Mouse (Mus musculus) left cerebral cortex, adult 18-20 months (tissue): Measurements from ENCODE around the gene Nudt16l1. TPM values are rescaled to one million over a fixed set of nuclear protein-coding genes. Genes with fewer than 3 reads are reported as not detected.

ENCODE experiments used
- DNase-seq, 2 experiments: peaks; one replicate each; pipeline ENCODE4 v3.0.0; 2021 to 2022; ENCODE audit warnings: low spot score in 2 of 2, mixed read lengths in 1 of 2
- long read RNA-seq, 2 experiments: library from polyadenylated mRNA; stranded (forward); transcript quantifications; one replicate each; pipeline ENCODE4 v2.0.0; 2021
- total RNA-seq, 2 experiments: library from RNA; stranded (reverse); gene quantifications; 2 replicates each; pipeline ENCODE4 v1.2.3; 2021

Gene Nudt16l1
- 10 to 100 TPM; 65.9 to 71.0 TPM for total RNA-seq
- long read RNA-seq, experiment 1, transcript Nudt16l1-203 (2 exons, 1,004 nt) = minor isoform, 5 of 83 reads
- long read RNA-seq, experiment 1, transcript Nudt16l1-205 (3 exons, 1,618 nt) = major isoform, 64 of 83 reads
- long read RNA-seq, experiment 1, transcript Nudt16l1-204 (2 exons, 660 nt) = minor isoform, 8 of 83 reads
- long read RNA-seq, experiment 1, partial matches to known transcripts = 0 of 83 reads
- long read RNA-seq, experiment 1, other reads (novel, unspliced or antisense) = 5 of 83 reads
- long read RNA-seq, experiment 2, transcript Nudt16l1-204 (2 exons, 660 nt) = minor isoform, 5 of 79 reads
- long read RNA-seq, experiment 2, transcript Nudt16l1-205 (3 exons, 1,618 nt) = major isoform, 67 of 79 reads
- long read RNA-seq, experiment 2, partial matches to known transcripts = 0 of 79 reads
- long read RNA-seq, experiment 2, other reads (novel, unspliced or antisense) = 2 of 79 reads

- DNase-seq = no peak
Observed at GRCm38 (mm10) chr16:4938461-4938860, at the start of gene Nudt16l1. TSS of gene Nudt16l1 (plus strand) at chr16:4938761.

DNA sequence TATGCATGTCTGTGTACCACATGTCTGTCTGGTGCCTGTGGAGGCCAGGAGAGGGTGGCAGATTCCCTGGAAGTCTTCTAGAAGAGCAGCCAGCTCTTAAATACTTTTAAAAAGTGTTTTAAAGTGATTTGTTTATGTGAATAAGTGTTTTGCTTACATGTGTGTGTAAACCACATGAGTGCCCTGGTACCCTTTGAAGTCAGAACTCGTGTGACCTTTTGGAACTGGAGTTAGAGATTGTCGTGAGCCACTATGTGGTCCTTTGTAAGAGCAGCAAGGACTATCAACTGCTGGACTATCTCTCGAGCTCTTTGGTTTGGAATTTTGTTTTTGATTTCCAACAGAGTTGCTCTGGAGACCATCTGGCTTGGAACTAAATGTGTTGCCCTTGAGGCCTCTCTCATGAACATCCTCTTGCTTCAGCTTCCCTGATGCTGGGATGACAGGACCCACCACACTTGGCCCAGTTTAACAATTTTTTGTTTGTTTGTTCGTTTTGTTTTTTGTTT is 48.3 kb upstream of the Nudt16l1 start:
- DNase-seq = no peak

GRCm38 (mm10) chr16:4892171-4892570 is 46.4 kb upstream of the Nudt16l1 start:
- no peak for DNase-seq

- no peak for DNase-seq
Observed at GRCm38 (mm10) chr16:4894201-4894908, 44.2 kb upstream of the Nudt16l1 start.

GRCm38 (mm10) chr16:4896249-4897027 is 42.1 kb upstream of the Nudt16l1 start:
- DNase-seq = no peak

DNA sequence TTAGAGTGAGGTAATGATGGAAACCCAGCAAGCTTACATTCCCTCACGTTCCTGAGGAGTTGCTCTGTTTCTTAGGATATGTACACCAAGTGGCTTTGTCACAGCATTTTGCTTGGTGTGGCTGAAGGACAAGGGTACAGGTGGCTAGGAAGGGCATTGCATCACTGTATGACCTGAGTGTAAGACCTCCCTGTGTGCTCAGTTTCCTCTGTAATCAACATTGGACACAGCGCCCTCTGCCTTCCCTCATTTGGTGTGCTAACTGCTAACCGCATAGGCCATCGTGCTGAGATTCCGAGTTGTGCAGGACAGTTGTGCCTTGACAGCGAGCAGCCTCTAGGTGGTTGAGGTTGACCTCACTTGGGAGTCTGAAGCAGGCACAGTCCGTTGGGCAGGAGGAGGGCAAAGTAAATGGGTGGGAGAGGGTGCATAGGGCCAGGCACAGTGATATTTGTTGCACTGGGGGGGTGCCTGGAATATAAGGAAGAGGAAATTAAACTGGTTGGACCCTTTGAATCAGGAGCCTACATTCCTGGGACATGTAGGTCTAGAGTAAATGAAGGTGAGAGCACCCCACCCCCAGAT is 41.3 kb upstream of the Nudt16l1 start:
- no peak for DNase-seq

- DNase-seq = no peak
Observed at GRCm38 (mm10) chr16:4898881-4899280, 39.7 kb upstream of the Nudt16l1 start.

DNA sequence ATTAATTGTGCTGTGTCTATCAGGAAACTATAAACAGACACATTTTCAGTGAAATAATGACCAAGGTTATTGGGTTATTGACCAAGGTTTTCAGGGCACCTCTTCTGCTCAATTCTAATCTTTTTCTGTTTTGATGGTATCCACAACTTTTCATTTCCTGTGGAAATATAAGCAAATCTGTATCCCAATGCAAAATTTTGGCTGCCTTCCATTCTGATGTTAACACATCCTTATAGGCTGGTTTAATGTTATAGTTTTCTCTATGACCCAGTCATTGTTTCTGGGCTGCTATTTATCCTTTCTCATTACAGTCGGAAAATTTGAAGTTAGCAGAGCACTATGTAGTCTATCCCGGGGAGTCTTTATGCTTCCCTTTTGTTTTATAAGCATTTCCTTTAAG is 38.9 kb upstream of the Nudt16l1 start:
- no peak for DNase-seq

GRCm38 (mm10) chr16:4901167-4901566 is 37.4 kb upstream of the Nudt16l1 start:
- DNase-seq = no peak

DNA sequence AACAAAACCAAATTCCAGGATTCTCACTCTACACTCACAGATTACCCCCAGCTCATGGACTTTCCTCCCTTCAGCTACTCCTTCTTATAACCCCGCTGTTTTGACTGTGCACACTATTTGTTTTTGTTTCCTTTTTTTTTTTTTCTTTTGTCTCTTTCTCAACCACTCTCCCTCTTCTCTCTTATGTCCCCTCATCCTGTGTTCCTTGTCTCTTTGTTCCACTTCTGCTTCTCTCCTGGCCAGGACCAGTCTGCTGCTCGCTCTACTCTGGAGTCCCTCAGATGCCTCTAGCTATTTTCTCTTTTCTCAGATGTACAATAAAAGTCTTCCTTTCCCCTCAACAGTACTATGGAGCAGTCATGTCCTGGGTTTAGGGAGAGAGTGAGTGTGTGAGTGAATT is 36.2 kb upstream of the Nudt16l1 start:
- DNase-seq = no peak

DNA sequence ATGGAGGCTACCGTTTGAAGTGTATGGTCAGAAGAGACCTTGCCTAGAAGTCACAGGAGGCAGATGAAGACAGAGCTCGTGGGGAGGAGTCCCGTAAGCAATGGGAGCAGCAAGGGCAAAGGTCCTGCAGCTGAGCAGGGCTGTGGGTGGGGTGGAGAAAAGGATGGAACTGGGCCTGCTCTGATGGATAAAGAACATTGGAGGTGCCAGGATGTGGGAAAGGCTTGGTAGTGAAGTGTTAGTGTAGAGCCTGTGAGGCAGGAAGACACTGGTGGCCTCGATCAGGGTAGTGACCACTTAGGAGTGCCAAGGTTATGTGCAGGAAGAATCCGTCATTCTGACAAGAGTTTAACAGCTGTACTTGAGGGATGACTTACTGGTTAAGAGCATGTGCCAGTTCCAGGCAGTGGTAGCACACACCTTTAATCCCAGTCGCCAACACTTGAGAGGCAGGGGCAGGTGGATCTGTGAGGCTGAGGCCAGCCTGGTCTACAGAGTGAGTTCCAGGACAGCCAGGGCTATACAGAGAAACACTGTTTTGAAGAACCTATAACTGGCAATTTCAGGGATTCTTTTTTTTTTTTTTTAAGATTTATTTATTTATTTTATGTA is 35.0 kb upstream of the Nudt16l1 start:
- no peak for DNase-seq

DNA sequence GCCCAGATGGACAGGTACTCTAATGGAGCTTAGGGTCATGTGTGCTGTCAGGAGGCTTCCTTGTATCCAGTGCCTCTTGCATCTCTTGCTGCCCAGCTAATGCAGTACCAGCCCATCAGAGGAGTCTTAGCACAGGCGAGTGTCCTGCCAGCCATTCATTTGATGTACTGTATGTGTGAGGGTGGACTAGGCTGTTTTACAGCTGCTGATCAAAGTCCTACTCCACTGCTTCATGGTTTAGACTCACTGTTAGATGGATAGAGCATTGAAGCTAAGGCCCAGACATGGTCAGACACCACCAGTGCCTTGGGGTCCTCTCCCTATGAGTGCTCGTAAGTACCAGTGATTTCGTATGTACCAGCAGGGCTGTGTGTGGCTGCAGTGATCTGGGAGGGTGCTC is 33.7 kb upstream of the Nudt16l1 start:
- no peak for DNase-seq

GRCm38 (mm10) chr16:4905591-4905990 is 33.0 kb upstream of the Nudt16l1 start:
- DNase-seq = no peak

DNA sequence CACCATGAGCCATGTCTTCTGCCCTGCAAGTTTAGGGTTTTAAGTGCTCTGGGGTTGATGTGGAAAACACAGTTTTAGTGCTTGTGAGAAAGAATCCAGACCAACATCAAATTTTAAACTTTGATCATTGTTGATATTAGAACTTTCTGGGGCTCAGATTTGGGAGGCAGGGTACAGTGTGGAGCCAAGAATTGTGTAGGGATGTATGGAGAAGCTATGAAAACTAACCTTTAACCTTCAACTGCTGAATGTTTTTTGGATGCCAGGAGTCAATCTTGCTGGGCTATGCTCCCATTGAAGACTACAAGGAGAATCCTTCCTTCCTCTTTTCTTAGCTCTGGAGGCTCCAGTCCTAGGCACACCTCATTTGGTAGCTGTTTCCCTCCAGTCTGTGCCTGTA is 32.0 kb upstream of the Nudt16l1 start:
- no peak for DNase-seq

- no peak for DNase-seq
Observed at GRCm38 (mm10) chr16:4907386-4907785, 31.2 kb upstream of the Nudt16l1 start.

DNA sequence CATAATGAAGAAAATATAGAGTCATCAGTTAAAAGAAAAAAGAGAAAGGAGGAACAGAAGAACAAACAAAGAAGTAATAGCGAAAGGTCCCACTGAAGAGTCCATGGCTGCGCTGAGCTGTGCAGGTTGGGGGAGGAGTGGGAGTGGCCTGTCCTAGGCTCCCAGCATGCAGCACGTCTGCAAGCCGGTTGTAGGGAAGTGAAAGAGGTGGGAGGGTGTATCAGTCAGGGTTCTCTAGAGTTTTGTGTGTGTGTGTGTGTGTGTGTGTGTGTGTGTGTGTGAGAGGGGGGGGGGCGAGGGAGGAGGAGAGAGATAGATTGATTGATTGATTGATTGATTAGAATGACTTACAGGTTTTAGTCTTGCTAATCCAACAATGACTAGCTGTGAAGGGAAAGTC is 30.6 kb upstream of the Nudt16l1 start:
- DNase-seq = no peak

- DNase-seq = no peak
Observed at GRCm38 (mm10) chr16:4909745-4910144, 28.8 kb upstream of the Nudt16l1 start.

DNA sequence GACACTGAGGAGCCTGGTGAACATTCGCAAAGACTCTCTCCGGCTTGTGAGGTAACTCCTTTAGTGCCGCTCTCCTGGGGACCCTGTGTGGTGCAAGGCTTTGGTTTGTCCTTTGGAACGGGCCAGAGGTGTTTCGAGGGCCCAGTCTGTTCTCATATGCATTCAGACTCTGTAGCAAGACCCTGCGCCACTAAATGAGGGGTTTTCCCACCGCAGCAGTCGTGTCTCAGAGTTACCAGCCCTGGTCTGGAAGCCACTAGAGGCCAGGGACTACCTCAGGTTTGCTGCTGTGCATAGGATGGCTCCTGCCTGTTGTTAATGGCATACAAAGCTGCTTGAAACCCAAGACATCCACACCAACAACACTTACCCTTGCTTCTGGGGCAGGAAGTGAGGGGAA is 27.8 kb upstream of the Nudt16l1 start:
- no peak for DNase-seq

GRCm38 (mm10) chr16:4912074-4912648 is 26.4 kb upstream of the Nudt16l1 start:
- no peak for DNase-seq
